ENCODE assay signal across 12 mouse cellular contexts in the genomic region with DNA sequence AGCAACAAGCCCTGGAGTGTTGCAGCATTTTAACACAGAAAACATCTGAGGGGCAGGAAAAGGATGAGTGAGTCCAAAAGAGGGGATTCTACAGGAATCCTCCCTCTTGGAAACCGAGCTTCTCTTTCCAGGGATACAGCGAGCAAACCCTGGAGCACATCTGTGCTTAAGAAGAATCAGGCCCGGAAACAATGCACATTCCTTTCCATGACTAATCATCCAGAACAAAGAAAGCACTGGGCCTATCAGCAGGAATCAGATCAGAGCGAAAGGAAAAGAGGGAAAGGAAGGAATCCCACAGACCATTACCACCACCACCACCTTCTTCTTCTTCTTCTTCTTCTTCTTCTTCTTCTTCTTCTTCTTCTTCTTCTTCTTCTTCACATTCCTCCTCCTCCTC. TPM values are rescaled to one million over a fixed set of nuclear protein-coding genes. Genes with fewer than 3 reads are reported as not detected.
DNase-seq lines count a peak whose midpoint lies in the region; ATAC-seq and TF ChIP-seq lines count a peak whose summit lies in the region.
"Had no signal": no experiment of that assay in that cellular context is flagged by ENCODE, and none has a peak within 500 bp of the region (broad histone marks: within the 10 kb centered on the region; RNA-seq: fewer than 3 reads in every experiment).

No protein-coding gene starts in this region.

- peaks cover 7% of the 10 kb centered on the region; the same call in 1 of the 2 replicates for H3K4me1 ChIP-seq in heart, embryonic 16.5 days (ENCODE audit: control insufficient read depth, insufficient read depth, low read length)
- peaks cover 2% of the 10 kb centered on the region; the same call in 1 of the 2 replicates for H3K4me1 ChIP-seq in lung, postnatal 0 days (ENCODE audit: insufficient read depth, low read depth, low read length)
- H3K4me1 ChIP-seq: hindbrain, embryonic 15.5 days had no signal

- no peak for DNase-seq in heart, adult 8-10 months (ENCODE audit: low spot score)
- peak; percentile 42 for DNase-seq in lung, postnatal 0 days (ENCODE audit: low spot score)
- no peak for DNase-seq in lung, postnatal 4 days
- peak; percentile 15 for DNase-seq in brain, embryonic 14.5 days (ENCODE audit: low read depth)
- no peak for DNase-seq in natural killer cell, adult 2 months (ENCODE audit: low spot score in 2 of 2)
- no peak for DNase-seq in gastrocnemius, postnatal 10 days
- DNase-seq: cerebellum, postnatal 25 days; thymus, postnatal 36 days had no signal

- WGBS in heart, embryonic 16.5 days, result 32% methylated on average over 4 of the region's 4 CpGs
- WGBS in lung, postnatal 0 days, result 19% methylated on average over 4 of the region's 4 CpGs

- H3K79me2 ChIP-seq in myocyte (ENCODE audit: control insufficient read depth, insufficient read depth), result no peaks in the 10 kb centered on the region

- TF ChIP-seq EP300 in lung, postnatal 0 days (IDR thresholded peaks at IDR 0.05), result peak; percentile 55; the same call in 1 of the 2 replicates

- H3K9ac ChIP-seq in heart, embryonic 16.5 days (ENCODE audit: low read length), result no peak overlapping the region
- H3K9ac ChIP-seq in lung, postnatal 0 days (replicated peaks; ENCODE audit: low read depth), result no peak overlapping the region
- H3K9ac ChIP-seq: hindbrain, embryonic 15.5 days had no signal

- ATAC-seq in heart, embryonic 16.5 days (replicated peaks; ENCODE audit: extremely low read depth, insufficient read depth, low FRiP score), result peak; percentile 55; the same call in 1 of the 2 replicates
- ATAC-seq in lung, postnatal 0 days, result peak; percentile 70

- H3ac ChIP-seq in myocyte (ENCODE audit: control insufficient read depth, insufficient read length), result no peak overlapping the region

- no peaks in the 10 kb centered on the region for H3K9me3 ChIP-seq in heart, embryonic 16.5 days (replicated peaks; ENCODE audit: control insufficient read depth, low read length)
- H3K9me3 ChIP-seq in lung, postnatal 0 days (ENCODE audit: low read length), result no peaks in the 10 kb centered on the region
- H3K9me3 ChIP-seq: hindbrain, embryonic 15.5 days had no signal

- H3K36me3 ChIP-seq in heart, embryonic 16.5 days (ENCODE audit: control insufficient read depth, insufficient read depth), result no peaks in the 10 kb centered on the region
- H3K36me3 ChIP-seq in lung, postnatal 0 days (ENCODE audit: insufficient read depth, low read length), result no peaks in the 10 kb centered on the region
- no peaks in the 10 kb centered on the region for H3K36me3 ChIP-seq in myocyte (ENCODE audit: control insufficient read depth, insufficient read depth)
- H3K36me3 ChIP-seq: hindbrain, embryonic 15.5 days had no signal

- no peaks in the 10 kb centered on the region for H3K27me3 ChIP-seq in heart, embryonic 16.5 days (ENCODE audit: control insufficient read depth, insufficient read depth, low read length)
- H3K27me3 ChIP-seq in lung, postnatal 0 days (replicated peaks; ENCODE audit: insufficient read depth, low read length), result no peaks in the 10 kb centered on the region
- no peaks in the 10 kb centered on the region for H3K27me3 ChIP-seq in myocyte (ENCODE audit: control insufficient read depth, insufficient read depth, insufficient read length)
- H3K27me3 ChIP-seq: hindbrain, embryonic 15.5 days had no signal

- H3K27ac ChIP-seq in heart, embryonic 16.5 days (ENCODE audit: low read length), result peak overlapping the region; percentile 49; the same call in 1 of the 2 replicates
- peak overlapping the region; percentile 2; the same call in 1 of the 2 replicates for H3K27ac ChIP-seq in lung, postnatal 0 days (ENCODE audit: low read length)
- H3K27ac ChIP-seq: hindbrain, embryonic 15.5 days; layer of hippocampus, adult 2 months had no signal

- TF ChIP-seq CTCF in lung, postnatal 0 days (IDR thresholded peaks at IDR 0.05), result no peak
- no peak for TF ChIP-seq CTCF in brain, embryonic 14.5 days (IDR thresholded peaks at IDR 0.05; ENCODE audit: borderline replicate concordance, extremely low read depth, insufficient read depth, insufficient read length)

- no peak overlapping the region for H3K4me3 ChIP-seq in heart, embryonic 16.5 days (ENCODE audit: low read length)
- H3K4me3 ChIP-seq in lung, postnatal 0 days (ENCODE audit: low read depth, low read length), result no peak overlapping the region
- no peak overlapping the region for H3K4me3 ChIP-seq in myocyte
- H3K4me3 ChIP-seq: hindbrain, embryonic 15.5 days; layer of hippocampus, adult 2 months had no signal

- no peak overlapping the region for H3K4me2 ChIP-seq in heart, embryonic 16.5 days (ENCODE audit: low read depth, low read length)
- no peak overlapping the region for H3K4me2 ChIP-seq in lung, postnatal 0 days (replicated peaks; ENCODE audit: low read depth, low read length)
- peak overlapping the region; percentile 33 for H3K4me2 ChIP-seq in myocyte (ENCODE audit: low read depth)
- H3K4me2 ChIP-seq: hindbrain, embryonic 15.5 days had no signal

- TF ChIP-seq POLR2A in brain, embryonic 14.5 days (IDR thresholded peaks at IDR 0.05; ENCODE audit: borderline replicate concordance, extremely low read depth, insufficient read depth, insufficient read length, poor library complexity, severe bottlenecking), result no peak
- TF ChIP-seq POLR2A in myocyte (IDR thresholded peaks at IDR 0.05; ENCODE audit: insufficient read length, low read depth), result no peak

TF ChIP-seq in myocyte, 11 proteins besides CTCF, POLR2A, EP300 and RAD21:
- TF ChIP-seq TCF12 (IDR thresholded peaks at IDR 0.05; ENCODE audit: insufficient read depth, poor library complexity, severe bottlenecking), result no peak
- no peak for TF ChIP-seq REST (IDR thresholded peaks at IDR 0.05; ENCODE audit: insufficient read depth, insufficient read length)
- TF ChIP-seq USF1 (IDR thresholded peaks at IDR 0.05; ENCODE audit: low read depth), result no peak
- no peak for TF ChIP-seq TCF3 (IDR thresholded peaks at IDR 0.05; ENCODE audit: insufficient read length, low read depth)
- no peak for TF ChIP-seq MYOD1 (IDR thresholded peaks at IDR 0.05; ENCODE audit: control insufficient read depth in 1 of 3, insufficient read length in 2 of 3, low read depth in 2 of 3)
- TF ChIP-seq E2F4 (IDR thresholded peaks at IDR 0.05; ENCODE audit: insufficient read depth), result no peak
- TF ChIP-seq SRF (IDR thresholded peaks at IDR 0.05; ENCODE audit: control insufficient read depth, insufficient read length, low read depth), result no peak
- TF ChIP-seq POLR2AphosphoS2 (IDR thresholded peaks at IDR 0.05; ENCODE audit: insufficient read length, low read depth), result no peak
- TF ChIP-seq CEBPB (IDR thresholded peaks at IDR 0.05; ENCODE audit: insufficient read depth, poor library complexity, severe bottlenecking), result no peak
- TF ChIP-seq MYOG (IDR thresholded peaks at IDR 0.05; ENCODE audit: control insufficient read depth in 1 of 3, insufficient read depth in 1 of 3, insufficient read length in 2 of 3, low read depth in 2 of 3), result no peak
- TF ChIP-seq MAX (IDR thresholded peaks at IDR 0.05; ENCODE audit: low read depth), result no peak

RNA-seq across cellular contexts. Expression of gene Zfp366, which starts 33.4 kb away (rescaled TPM):
- 0.66 and 0.75 TPM in 2 replicates for polyA plus RNA-seq in heart, embryonic 16.5 days (2015; fragmentation: Nextera tagmentation; extraction: Ambion mirVana)
- 10 to 100 TPM in 2 of 4 experiments, 1 to 10 TPM in 2; 7.9 to 12.2 (median 9.7) TPM for total RNA-seq in heart, adult 8-10 months (2022)
- polyA plus RNA-seq in lung, postnatal 0 days (2015; fragmentation: Nextera tagmentation; extraction: Ambion mirVana), result 1.6 and 2.0 TPM in 2 replicates
- 1.1 and 4.4 TPM in 2 replicates for polyA plus RNA-seq in brain, embryonic 14.5 days (2012; rRNA removed)
- polyA plus RNA-seq in myocyte (2012; fragmentation: generic; extraction: Trizol), result 0.01 TPM
- total RNA-seq in gastrocnemius, postnatal 10 days (2021), result 1 to 10 TPM; 6.1 to 6.5 TPM

Comparison
In these comparisons a context has a peak if more than half of its experiments do, and no peak if none do; other contexts are left out.
1. DNase-seq: peak in lung, postnatal 0 days (single experiment) and brain, embryonic 14.5 days (single experiment); none in heart, adult 8-10 months (single experiment), lung, postnatal 4 days (0 of 2), natural killer cell, adult 2 months (0 of 2) and gastrocnemius, postnatal 10 days (single experiment).